ENCODE assay signal across 26 mouse cellular contexts in the genomic region with DNA sequence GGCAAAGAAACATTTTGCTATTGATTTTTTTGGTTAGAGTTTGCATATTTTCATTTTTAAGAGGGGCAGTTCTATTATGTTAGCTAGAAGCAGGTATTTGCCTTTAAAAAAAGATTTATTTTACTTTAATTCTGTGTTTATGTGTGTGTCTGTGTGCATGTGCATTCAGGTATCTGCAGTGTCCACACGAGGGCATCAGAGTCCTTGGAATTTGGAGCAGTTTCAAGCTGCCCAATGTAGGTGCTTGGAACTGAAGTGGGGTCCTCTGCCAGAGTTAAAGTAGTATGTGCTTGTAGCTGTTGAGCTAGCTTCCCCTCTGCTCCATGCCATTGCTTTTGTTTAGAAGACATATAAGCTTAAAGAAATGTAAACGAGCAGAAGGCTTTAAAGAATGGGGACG.
A peak's percentile ranks its signal among the peaks of the same experiment; 100 is the strongest.
DNase-seq lines count a peak whose midpoint lies in the region; ATAC-seq and TF ChIP-seq lines count a peak whose summit lies in the region.
"Had no signal": no experiment of that assay in that cellular context is flagged by ENCODE, and none has a peak within 500 bp of the region (broad histone marks: within the 10 kb centered on the region; RNA-seq: fewer than 3 reads in every experiment).

No protein-coding gene starts in this region.

- no peak for ATAC-seq in kidney, postnatal 0 days (replicated peaks; ENCODE audit: low FRiP score, low read depth)
- ATAC-seq in erythroblast, adult 5-6 weeks (replicated peaks; ENCODE audit: low FRiP score, poor library complexity, severe bottlenecking): no peak
- ATAC-seq: forebrain, embryonic 14.5 days had no signal

- no peak for DNase-seq in kidney, postnatal 0 days (ENCODE audit: low spot score)
- no peak for DNase-seq in kidney, adult 18-20 months
- peak; percentile 57 for DNase-seq in ES-CJ7 (ENCODE audit: low read depth, low spot score)
- peak; percentile 33 for DNase-seq in ZHBTc4 (ENCODE audit: low read depth, low spot score)
- no peak for DNase-seq in left cerebral cortex, postnatal 14 days (ENCODE audit: low spot score in 2 of 2)
- DNase-seq: adrenal gland, postnatal 25 days; cerebellum, adult 11-12 months; cerebellum, postnatal 25 days; embryo, embryonic 11 days; gastrocnemius, postnatal 14 days; heart, adult 11 months; heart, postnatal 14 days; lung, postnatal 14 days; midbrain, embryonic 14.5 days; right cerebral cortex, postnatal 25 days; spleen, adult 18-20 months had no signal

- intact Hi-C loops in left cerebral cortex, postnatal 14 days (cut with DNase I): no loop called here

- no peaks in the 10 kb centered on the region for H3K36me3 ChIP-seq in kidney, postnatal 0 days (ENCODE audit: insufficient read depth, low read length)
- H3K36me3 ChIP-seq in E14TG2a.4 (ENCODE audit: insufficient read depth, low read length): no peaks in the 10 kb centered on the region
- H3K36me3 ChIP-seq: embryonic facial prominence, embryonic 13.5 days; G1E; heart, embryonic 12.5 days; limb, embryonic 10.5 days; neural tube, embryonic 12.5 days had no signal

- no peak overlapping the region for H3K4me2 ChIP-seq in kidney, postnatal 0 days (ENCODE audit: low read length)
- H3K4me2 ChIP-seq: embryonic facial prominence, embryonic 13.5 days; heart, embryonic 12.5 days; hindbrain, embryonic 14.5 days; neural tube, embryonic 12.5 days had no signal

- TF ChIP-seq CTCF in kidney, postnatal 0 days (IDR thresholded peaks at IDR 0.05; ENCODE audit: low read depth): peak; percentile 31
- TF ChIP-seq CTCF in E14TG2a.4 (conservative IDR thresholded peaks at IDR 0.05; ENCODE audit: low read length): peak; percentile 29

- H3K27me3 ChIP-seq in kidney, postnatal 0 days (ENCODE audit: insufficient read depth, low read length): no peaks in the 10 kb centered on the region
- no peaks in the 10 kb centered on the region for H3K27me3 ChIP-seq in E14TG2a.4 (ENCODE audit: insufficient read depth, low read length)
- H3K27me3 ChIP-seq: embryonic facial prominence, embryonic 13.5 days; heart, embryonic 12.5 days; megakaryocyte, embryonic 14.5 days; neural tube, embryonic 12.5 days had no signal

- H3K9me3 ChIP-seq in kidney, postnatal 0 days (replicated peaks; ENCODE audit: low read length): no peaks in the 10 kb centered on the region
- no peaks in the 10 kb centered on the region for H3K9me3 ChIP-seq in E14TG2a.4 (ENCODE audit: low read length)
- H3K9me3 ChIP-seq: embryonic facial prominence, embryonic 13.5 days; G1E; limb, embryonic 10.5 days had no signal

- no peak overlapping the region for H3K9ac ChIP-seq in kidney, postnatal 0 days (ENCODE audit: low read depth, low read length)
- H3K9ac ChIP-seq: embryonic facial prominence, embryonic 13.5 days; heart, embryonic 12.5 days; hindbrain, embryonic 14.5 days; neural tube, embryonic 12.5 days had no signal

- H3K4me1 ChIP-seq in kidney, postnatal 0 days (replicated peaks; ENCODE audit: insufficient read depth, low read length): no peaks in the 10 kb centered on the region
- peaks cover 6% of the 10 kb centered on the region; the same call in 1 of the 2 replicates for H3K4me1 ChIP-seq in E14TG2a.4 (replicated peaks; ENCODE audit: low read depth, low read length)
- H3K4me1 ChIP-seq: embryonic facial prominence, embryonic 13.5 days; heart, embryonic 12.5 days; limb, embryonic 10.5 days; megakaryocyte, embryonic 14.5 days; neural tube, embryonic 12.5 days had no signal

- WGBS in kidney, postnatal 0 days: 92% methylated on average over 3 of the region's 3 CpGs

- no peak overlapping the region for H3K27ac ChIP-seq in kidney, postnatal 0 days
- H3K27ac ChIP-seq: embryonic facial prominence, embryonic 13.5 days; hindbrain, embryonic 14.5 days; limb, embryonic 10.5 days; neural tube, embryonic 12.5 days had no signal

- H3K4me3 ChIP-seq in kidney, postnatal 0 days (replicated peaks; ENCODE audit: low read depth, low read length): no peak overlapping the region
- no peak overlapping the region for H3K4me3 ChIP-seq in E14TG2a.4 (replicated peaks; ENCODE audit: low read length)
- H3K4me3 ChIP-seq: embryonic facial prominence, embryonic 13.5 days; heart, embryonic 12.5 days; limb, embryonic 10.5 days; megakaryocyte, embryonic 14.5 days; neural tube, embryonic 12.5 days had no signal

Comparison
In these comparisons a context has a peak if more than half of its experiments do, and no peak if none do; other contexts are left out.
1. DNase-seq: peak in ES-CJ7 (single experiment) and ZHBTc4 (single experiment); none in kidney, postnatal 0 days (single experiment), kidney, adult 18-20 months (single experiment) and left cerebral cortex, postnatal 14 days (0 of 2).